ENCODE assay signal across 8 mouse cellular contexts in the genomic region with DNA sequence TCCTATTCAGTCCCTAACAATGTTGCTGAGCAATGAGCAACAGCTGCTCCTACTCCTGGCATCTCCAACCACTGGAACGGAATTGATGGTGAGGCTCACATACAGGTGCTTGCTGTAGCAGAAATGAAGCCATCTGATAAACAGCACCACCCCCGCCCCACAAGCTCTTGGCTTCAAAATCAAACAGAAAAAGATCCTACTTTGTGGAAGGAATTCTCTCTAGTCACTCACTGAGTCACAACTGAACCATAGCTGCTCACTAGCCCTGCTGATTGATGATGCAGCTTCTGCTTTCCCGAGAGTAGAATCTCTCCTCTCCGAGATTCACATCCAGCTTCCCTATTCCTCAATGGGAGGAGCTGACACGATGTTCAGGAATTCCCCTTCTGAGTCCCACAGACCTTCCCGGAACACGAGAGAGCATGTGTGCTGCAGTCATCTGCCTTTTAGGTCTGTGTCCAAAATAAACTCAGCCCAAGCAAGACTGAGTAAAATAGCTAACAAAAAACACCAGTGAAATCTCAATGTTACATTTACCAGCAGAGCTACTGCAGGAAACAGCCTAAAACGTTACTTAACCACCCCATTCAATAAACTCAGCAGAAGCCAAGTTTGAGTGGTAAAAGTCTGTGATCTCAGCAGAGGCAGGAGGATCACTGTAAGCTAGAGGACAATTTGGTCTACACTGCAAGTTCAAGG. TPM values are rescaled to one million over a fixed set of nuclear protein-coding genes. Genes with fewer than 3 reads are reported as not detected.
A peak's percentile ranks its signal among the peaks of the same experiment; 100 is the strongest.
DNase-seq lines count a peak whose midpoint lies in the region; ATAC-seq lines count a peak whose summit lies in the region.

No protein-coding gene starts in this region.

- WGBS in embryonic facial prominence, embryonic 13.5 days: 34% methylated on average over 8 of the region's 8 CpGs
- 39% methylated on average over 8 of the region's 8 CpGs for WGBS in hindbrain, embryonic 12.5 days
- WGBS in midbrain, embryonic 12.5 days: 51% methylated on average over 8 of the region's 8 CpGs

- H3K27ac ChIP-seq in embryonic facial prominence, embryonic 13.5 days: no peak overlapping the region
- no peak overlapping the region for H3K27ac ChIP-seq in hindbrain, embryonic 12.5 days
- no peak overlapping the region for H3K27ac ChIP-seq in midbrain, embryonic 12.5 days (replicated peaks)

- H3K9ac ChIP-seq in embryonic facial prominence, embryonic 13.5 days: peak overlapping the region; percentile 91
- no peak overlapping the region for H3K9ac ChIP-seq in hindbrain, embryonic 12.5 days
- H3K9ac ChIP-seq in midbrain, embryonic 12.5 days (replicated peaks): no peak overlapping the region; the same call in 1 of the 2 replicates

- DNase-seq in layer of hippocampus, adult 9-10 months (ENCODE audit: low spot score): peak; percentile 11
- DNase-seq in layer of hippocampus, adult 8-10 months (ENCODE audit: low spot score in 2 of 2): no peak
- DNase-seq in embryo, embryonic 9.5 days (ENCODE audit: extremely low spot score): no peak
- DNase-seq in thymus, postnatal 14 days: no peak

- H3K4me3 ChIP-seq in embryonic facial prominence, embryonic 13.5 days: peak overlapping the region; percentile 93
- peak overlapping the region; percentile 76; the same call in 1 of the 2 replicates for H3K4me3 ChIP-seq in hindbrain, embryonic 12.5 days
- H3K4me3 ChIP-seq in midbrain, embryonic 12.5 days: peak overlapping the region; percentile 94; the same call in 1 of the 2 replicates

- no peak for ATAC-seq in embryonic facial prominence, embryonic 13.5 days (ENCODE audit: insufficient number of reproducible peaks, insufficient read depth, low FRiP score, low TSS enrichment, low read depth)
- ATAC-seq in hindbrain, embryonic 12.5 days (ENCODE audit: low FRiP score): no peak
- ATAC-seq in midbrain, embryonic 12.5 days (ENCODE audit: low FRiP score, low read depth): no peak
- ATAC-seq in erythroid progenitor cell, adult 5-6 weeks (replicated peaks; ENCODE audit: low FRiP score, poor library complexity, severe bottlenecking): no peak

- no peaks in the 10 kb centered on the region for H3K9me3 ChIP-seq in embryonic facial prominence, embryonic 13.5 days
- no peaks in the 10 kb centered on the region for H3K9me3 ChIP-seq in hindbrain, embryonic 12.5 days (replicated peaks)
- H3K9me3 ChIP-seq in midbrain, embryonic 12.5 days: no peaks in the 10 kb centered on the region

- peak overlapping the region; percentile 98 for H3K4me2 ChIP-seq in embryonic facial prominence, embryonic 13.5 days
- peak overlapping the region; percentile 81; the same call in 1 of the 2 replicates for H3K4me2 ChIP-seq in hindbrain, embryonic 12.5 days (replicated peaks)
- peak overlapping the region; percentile 92 for H3K4me2 ChIP-seq in midbrain, embryonic 12.5 days (replicated peaks)

- peaks cover 67% of the 10 kb centered on the region for H3K4me1 ChIP-seq in embryonic facial prominence, embryonic 13.5 days
- H3K4me1 ChIP-seq in hindbrain, embryonic 12.5 days: peaks cover 39% of the 10 kb centered on the region
- H3K4me1 ChIP-seq in midbrain, embryonic 12.5 days: peaks cover 40% of the 10 kb centered on the region

- H3K36me3 ChIP-seq in embryonic facial prominence, embryonic 13.5 days: no peaks in the 10 kb centered on the region
- no peaks in the 10 kb centered on the region for H3K36me3 ChIP-seq in hindbrain, embryonic 12.5 days
- no peaks in the 10 kb centered on the region for H3K36me3 ChIP-seq in midbrain, embryonic 12.5 days

- peaks cover 16% of the 10 kb centered on the region for H3K27me3 ChIP-seq in embryonic facial prominence, embryonic 13.5 days
- H3K27me3 ChIP-seq in hindbrain, embryonic 12.5 days: peaks cover 22% of the 10 kb centered on the region
- peaks cover 30% of the 10 kb centered on the region for H3K27me3 ChIP-seq in midbrain, embryonic 12.5 days

RNA-seq across cellular contexts. Expression of a gene that starts 0.7 kb away (rescaled TPM):
- total RNA-seq in layer of hippocampus, adult 8-10 months (2022): not detected
- polyA plus RNA-seq in embryonic facial prominence, embryonic 13.5 days (2015; fragmentation: Nextera tagmentation; extraction: Ambion mirVana): 0.10 TPM in 1 of 2 replicates, not detected in the other
- 0.12 TPM in 1 of 2 replicates, not detected in the other for polyA plus RNA-seq in hindbrain, embryonic 12.5 days (2016; fragmentation: Nextera tagmentation; extraction: Ambion mirVana)
- polyA plus RNA-seq in midbrain, embryonic 12.5 days (2016; fragmentation: Nextera tagmentation; extraction: Ambion mirVana): 0.11 and 0.14 TPM in 2 replicates
- not detected in 2 replicates for total RNA-seq in erythroid progenitor cell, adult 5-6 weeks (2015; ENCODE audit: low replicate concordance)
- 0.51 TPM in 1 of 2 replicates, not detected in the other for total RNA-seq in erythroid progenitor cell, adult 5-6 weeks (2017; ENCODE audit: low replicate concordance)

RNA-seq across cellular contexts. Expression of a gene that starts 3.7 kb away (rescaled TPM):
- total RNA-seq in layer of hippocampus, adult 8-10 months (2022): 10 to 100 TPM; 54.1 to 68.5 (median 60.4) TPM
- 21.8 and 22.0 TPM in 2 replicates for polyA plus RNA-seq in embryonic facial prominence, embryonic 13.5 days (2015; fragmentation: Nextera tagmentation; extraction: Ambion mirVana)
- polyA plus RNA-seq in hindbrain, embryonic 12.5 days (2016; fragmentation: Nextera tagmentation; extraction: Ambion mirVana): 24.6 and 25.8 TPM in 2 replicates
- 22.6 and 22.8 TPM in 2 replicates for polyA plus RNA-seq in midbrain, embryonic 12.5 days (2016; fragmentation: Nextera tagmentation; extraction: Ambion mirVana)
- 119 and 142 TPM in 2 replicates for total RNA-seq in erythroid progenitor cell, adult 5-6 weeks (2015; ENCODE audit: low replicate concordance)
- 109 and 145 TPM in 2 replicates for total RNA-seq in erythroid progenitor cell, adult 5-6 weeks (2017; ENCODE audit: low replicate concordance)

RNA-seq across cellular contexts. Expression of a gene that starts 47.6 kb away (rescaled TPM):
- 10 to 100 TPM; 57.2 to 67.6 (median 62.7) TPM for total RNA-seq in layer of hippocampus, adult 8-10 months (2022)
- polyA plus RNA-seq in embryonic facial prominence, embryonic 13.5 days (2015; fragmentation: Nextera tagmentation; extraction: Ambion mirVana): 31.4 and 33.0 TPM in 2 replicates
- polyA plus RNA-seq in hindbrain, embryonic 12.5 days (2016; fragmentation: Nextera tagmentation; extraction: Ambion mirVana): 43.6 and 45.8 TPM in 2 replicates
- 42.2 and 46.2 TPM in 2 replicates for polyA plus RNA-seq in midbrain, embryonic 12.5 days (2016; fragmentation: Nextera tagmentation; extraction: Ambion mirVana)
- total RNA-seq in erythroid progenitor cell, adult 5-6 weeks (2015; ENCODE audit: low replicate concordance): 4.3 and 8.8 TPM in 2 replicates
- total RNA-seq in erythroid progenitor cell, adult 5-6 weeks (2017; ENCODE audit: low replicate concordance): 4.4 and 4.5 TPM in 2 replicates

RNA-seq across cellular contexts. Expression of a gene that starts 56.9 kb away (rescaled TPM):
- not detected for total RNA-seq in layer of hippocampus, adult 8-10 months (2022)
- not detected in 2 replicates for polyA plus RNA-seq in embryonic facial prominence, embryonic 13.5 days (2015; fragmentation: Nextera tagmentation; extraction: Ambion mirVana)
- not detected in 2 replicates for polyA plus RNA-seq in hindbrain, embryonic 12.5 days (2016; fragmentation: Nextera tagmentation; extraction: Ambion mirVana)
- not detected in 2 replicates for polyA plus RNA-seq in midbrain, embryonic 12.5 days (2016; fragmentation: Nextera tagmentation; extraction: Ambion mirVana)
- not detected in 2 replicates for total RNA-seq in erythroid progenitor cell, adult 5-6 weeks (2015; ENCODE audit: low replicate concordance)
- total RNA-seq in erythroid progenitor cell, adult 5-6 weeks (2017; ENCODE audit: low replicate concordance): not detected in 2 replicates
